Mouse (Mus musculus) hematopoietic multipotent progenitor cell, adult 10-12 weeks (in vitro differentiated cells): ENCODE measurements around the gene Ankrd23. TPM values are rescaled to one million over a fixed set of nuclear protein-coding genes. Genes with fewer than 3 reads are reported as not detected.

Experiments used
- polyA plus RNA-seq: library from polyadenylated mRNA; stranded (reverse); fragments of >175 nt; gene quantifications from 2 replicates; pipeline ENCODE4 v1.2.3, GENCODE M21; 2012; ENCODE audit warnings: low replicate concordance

Ankrd23 gene
- 15.9 and 27.6 TPM in 2 replicates for polyA plus RNA-seq

GRCm38 (mm10) chr1:36536783-36537182 lies at the start of gene Ankrd23:
Ankrd23 (minus strand) TSS chr1:36536883.

GRCm38 (mm10) chr1:36558031-36558993 lies 21.6 kb upstream of the Ankrd23 start, which contains the start of gene Sema4c:
Sema4c (minus strand) TSS chr1:36558349.

GRCm38 (mm10) chr1:36546888-36547471 lies 10.3 kb upstream of the Ankrd23 start, which contains the start of gene Ankrd39:
Ankrd39 (minus strand) TSS chr1:36547445.

GRCm38 (mm10) chr1:36539186-36539585 lies 2.5 kb upstream of the Ankrd23 start, which contains the start of gene Gm42417:
Gm42417 (minus strand) TSS chr1:36539429.

GRCm38 (mm10) chr1:36511289-36512021 lies 25.2 kb downstream of the Ankrd23 start, which contains the start of gene Cnnm3:
Cnnm3 (plus strand) TSS chr1:36511867.

Other genes with a start within 250 kb of the Ankrd23 start
- 124 and 262 TPM in 2 replicates for gene Arid5a, start 229.2 kb downstream of the Ankrd23 start, polyA plus RNA-seq
- 16.7 and 33.8 TPM in 2 replicates for gene Kansl3, start 167.7 kb downstream of the Ankrd23 start, polyA plus RNA-seq
- not detected in 2 replicates for gene Fer1l5, start 164.6 kb downstream of the Ankrd23 start, polyA plus RNA-seq
- 7.6 and 12.2 TPM in 2 replicates for gene Lman2l, start 91.6 kb downstream of the Ankrd23 start, polyA plus RNA-seq
- gene Cnnm4, start 65.3 kb downstream of the Ankrd23 start, polyA plus RNA-seq = 3.4 and 6.3 TPM in 2 replicates
- 26.6 and 38.5 TPM in 2 replicates for gene Cnnm3, start 25.0 kb downstream of the Ankrd23 start, polyA plus RNA-seq
- 0.12 TPM in 1 of 2 replicates, not detected in the other for gene Gm42417, start 2.5 kb upstream of the Ankrd23 start, polyA plus RNA-seq
- 12.3 and 25.2 TPM in 2 replicates for gene Ankrd39, start 10.6 kb upstream of the Ankrd23 start, polyA plus RNA-seq
- 2.0 and 3.8 TPM in 2 replicates for gene Sema4c, start 21.5 kb upstream of the Ankrd23 start, polyA plus RNA-seq
- gene Fam178b, start 146.3 kb upstream of the Ankrd23 start, polyA plus RNA-seq = 0.16 and 0.43 TPM in 2 replicates
- gene Cox5b, start 154.6 kb upstream of the Ankrd23 start, polyA plus RNA-seq = 497 and 729 TPM in 2 replicates
- gene 4933424G06Rik, start 173.3 kb upstream of the Ankrd23 start, polyA plus RNA-seq = not detected in 2 replicates
- gene Actr1b, start 177.5 kb upstream of the Ankrd23 start, polyA plus RNA-seq = 51.5 and 54.1 TPM in 2 replicates
- 54.9 and 106 TPM in 2 replicates for gene Zap70, start 224.9 kb upstream of the Ankrd23 start, polyA plus RNA-seq